Mouse (Mus musculus) skeletal muscle tissue, adult 2 months (tissue): ENCODE data around the gene Ptprh.

Experiments
- DNase-seq: peaks from one replicate; pipeline ENCODE4 v3.0.0-alpha.2; 2012; ENCODE audit warnings: low read depth, low spot score

Ptprh gene

GRCm38 (mm10) chr7:4603873-4604272 lies at the start of gene Ptprh:
Ptprh (minus strand) TSS chr7:4604041.
- no peak for DNase-seq

- DNase-seq: no peak
These were observed 49.5 kb upstream of the Ptprh start for GRCm38 (mm10) chr7:4653351-4653750.

- DNase-seq: no peak
These were observed 48.9 kb upstream of the Ptprh start for GRCm38 (mm10) chr7:4652726-4653125.

- DNase-seq: no peak
These were observed 47.7 kb upstream of the Ptprh start for GRCm38 (mm10) chr7:4651581-4651980.

GRCm38 (mm10) chr7:4647992-4648391 lies 44.2 kb upstream of the Ptprh start:
- no peak for DNase-seq

GRCm38 (mm10) chr7:4647291-4647690 lies 43.5 kb upstream of the Ptprh start:
- DNase-seq: no peak

- no peak for DNase-seq
These were observed 43.0 kb upstream of the Ptprh start for GRCm38 (mm10) chr7:4646806-4647205.

GRCm38 (mm10) chr7:4643225-4643624 lies 39.4 kb upstream of the Ptprh start:
- no peak for DNase-seq

GRCm38 (mm10) chr7:4641956-4642355 lies 38.1 kb upstream of the Ptprh start:
- DNase-seq: no peak

- no peak for DNase-seq
These were observed 37.3 kb upstream of the Ptprh start for GRCm38 (mm10) chr7:4641155-4641554.

GRCm38 (mm10) chr7:4636179-4636578 lies 32.3 kb upstream of the Ptprh start:
- DNase-seq: no peak

GRCm38 (mm10) chr7:4631031-4631430 lies 27.2 kb upstream of the Ptprh start, which contains the start of gene Tmem86b:
Tmem86b (minus strand) TSS chr7:4631422.
- no peak for DNase-seq

- DNase-seq: no peak
These were observed 26.4 kb upstream of the Ptprh start for GRCm38 (mm10) chr7:4630198-4630597.

- DNase-seq: no peak
These were observed 25.7 kb upstream of the Ptprh start for GRCm38 (mm10) chr7:4629586-4629985.

- no peak for DNase-seq
These were observed 22.1 kb upstream of the Ptprh start for GRCm38 (mm10) chr7:4625928-4626327.

- DNase-seq: no peak
These were observed 20.5 kb upstream of the Ptprh start for GRCm38 (mm10) chr7:4624343-4624742.

- DNase-seq: no peak
These were observed 19.8 kb upstream of the Ptprh start for GRCm38 (mm10) chr7:4623544-4624189.

GRCm38 (mm10) chr7:4619979-4620378 lies 16.1 kb upstream of the Ptprh start:
- DNase-seq: no peak

- no peak for DNase-seq
These were observed 10.0 kb upstream of the Ptprh start for GRCm38 (mm10) chr7:4613740-4614403.

GRCm38 (mm10) chr7:4612956-4613355 lies 9.1 kb upstream of the Ptprh start:
- DNase-seq: no peak

GRCm38 (mm10) chr7:4612386-4612785 lies 8.5 kb upstream of the Ptprh start:
- DNase-seq: no peak

GRCm38 (mm10) chr7:4611921-4612341 lies 8.1 kb upstream of the Ptprh start:
- no peak for DNase-seq

- DNase-seq: no peak
These were observed 7.7 kb upstream of the Ptprh start for GRCm38 (mm10) chr7:4611511-4611910.
